Mouse (Mus musculus): ENCODE results near the gene Nr4a3.

The Nr4a3 gene

GRCm38 (mm10) chr4:48110331-48110730, 65.4 kb downstream of the Nr4a3 start:
- in situ Hi-C loops (cut with MboI) = no loop called here

- in situ Hi-C loops (cut with MboI) = no loop called here
Measured at GRCm38 (mm10) chr4:48116191-48116590, 71.2 kb downstream of the Nr4a3 start.

- in situ Hi-C loops (cut with MboI) = no loop called here
Measured at GRCm38 (mm10) chr4:48124416-48124772, 79.4 kb downstream of the Nr4a3 start.

- in situ Hi-C loops (cut with MboI) = no loop called here
Measured at GRCm38 (mm10) chr4:48124773-48125469, 80.0 kb downstream of the Nr4a3 start, which contains the start of gene Stx17. Gene Stx17 (plus strand): TSS chr4:48124915.

- in situ Hi-C loops (cut with MboI) = no loop called here
Measured at GRCm38 (mm10) chr4:48130314-48130713, 85.4 kb downstream of the Nr4a3 start.

GRCm38 (mm10) chr4:48131606-48132005, 86.7 kb downstream of the Nr4a3 start:
- in situ Hi-C loops (cut with MboI) = no loop called here

- in situ Hi-C loops (cut with MboI) = no loop called here
Measured at GRCm38 (mm10) chr4:48132721-48133120, 87.8 kb downstream of the Nr4a3 start.
